Mouse (Mus musculus) liver, embryonic 16.5 days (tissue): ENCODE data around the gene Cops3. TPM values are rescaled to one million over a fixed set of nuclear protein-coding genes. Genes with fewer than 3 reads are reported as not detected.

ENCODE experiments used
- ATAC-seq: fragments of 200-750 bp; cut with Nextera tagmentation; 2 replicates; pipeline ENCODE4 v1.8.0; 2017; ENCODE audit warnings: low read depth, mild to moderate bottlenecking, moderate number of reproducible peaks, moderate library complexity
- H3K27ac ChIP-seq: fragments of 300-500 bp; sonication (generic); 2 replicates; pipeline ENCODE4 v1.5.1; 2014; ENCODE audit warnings: mild to moderate bottlenecking, low read length
- H3K27me3 ChIP-seq: fragments of 300-500 bp; sonication (generic); 2 replicates; pipeline ENCODE4 v1.6.1; 2014; ENCODE audit warnings: low read depth, low read length, mixed read lengths; ENCODE audit not compliant: control insufficient read depth, insufficient read depth
- H3K36me3 ChIP-seq: fragments of 300-500 bp; sonication (generic); 2 replicates; pipeline ENCODE4 v1.6.1; 2014; ENCODE audit warnings: mild to moderate bottlenecking; ENCODE audit not compliant: control insufficient read depth, insufficient read depth
- H3K4me1 ChIP-seq: fragments of 300-500 bp; sonication (generic); 2 replicates; pipeline ENCODE4 v1.6.1; 2014; ENCODE audit warnings: low read depth, low read length, mixed read lengths; ENCODE audit not compliant: control insufficient read depth
- H3K4me2 ChIP-seq: fragments of 300-500 bp; sonication (generic); 2 replicates; pipeline ENCODE4 v1.6.1; 2014; ENCODE audit warnings: low read depth, low read length, mixed read lengths
- H3K4me3 ChIP-seq: fragments of 300-500 bp; sonication (generic); 2 replicates; pipeline ENCODE4 v1.5.1; 2014; ENCODE audit warnings: low read depth, mild to moderate bottlenecking, low read length
- H3K9ac ChIP-seq: fragments of 300-500 bp; sonication (generic); 2 replicates; pipeline ENCODE4 v1.6.1; 2014; ENCODE audit warnings: low read depth, low read length
- H3K9me3 ChIP-seq: fragments of 300-500 bp; sonication (generic); replicated peaks from 2 replicates; pipeline ENCODE4 v1.6.1; 2016; ENCODE audit warnings: low read length; ENCODE audit not compliant: control insufficient read depth
- WGBS: fragments of 180-500 bp; shearing (Covaris S2); extraction: QIAGEN DNeasy Blood & Tissue Kit; methylation state at CpG from one replicate; pipeline ENCODE4 v1.1.7; 2014; ENCODE audit not compliant: insufficient replicate concordance; 5-methylcytosine and 5-hydroxymethylcytosine counted together
- polyA plus RNA-seq: library from polyadenylated mRNA; unstranded; fragments of >200 nt; fragmentation: Nextera tagmentation; extraction: Ambion mirVana; gene quantifications from 2 replicates; pipeline ENCODE4 v1.2.1, GENCODE M21; 2015

Gene Cops3
- polyA plus RNA-seq, 1 experiment from 2014 or later = 81.3 TPM

DNA sequence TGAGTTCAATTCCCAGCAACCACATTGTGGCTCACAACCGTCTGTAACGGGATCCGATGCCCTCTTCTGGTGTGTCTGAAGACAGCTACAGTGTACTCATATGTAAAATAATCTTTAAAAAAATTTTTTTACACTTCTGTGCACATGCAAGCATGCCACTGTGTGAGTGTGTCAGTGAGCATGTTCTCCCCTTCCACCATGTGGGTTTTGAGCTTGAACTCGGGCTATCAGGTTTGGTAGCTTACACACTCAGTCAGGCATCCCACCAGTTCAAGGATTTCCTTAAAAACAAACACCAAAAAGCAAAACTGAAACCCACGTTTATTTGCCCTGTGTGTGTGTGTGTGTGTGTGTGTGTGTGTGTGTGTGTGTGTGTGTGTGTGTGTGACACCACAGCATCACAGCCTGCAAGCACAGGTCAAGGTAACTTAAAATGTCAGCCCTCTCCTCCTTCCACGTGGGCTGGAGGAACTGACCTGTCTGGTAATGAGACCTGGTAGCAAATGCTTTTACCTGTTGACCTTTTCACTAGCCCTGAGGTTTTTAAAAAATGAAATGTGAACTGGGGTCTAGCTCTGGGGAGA, 24.1 kb downstream of the Cops3 start:
- ATAC-seq = no peak
- no peak overlapping the region for H3K27ac ChIP-seq

DNA sequence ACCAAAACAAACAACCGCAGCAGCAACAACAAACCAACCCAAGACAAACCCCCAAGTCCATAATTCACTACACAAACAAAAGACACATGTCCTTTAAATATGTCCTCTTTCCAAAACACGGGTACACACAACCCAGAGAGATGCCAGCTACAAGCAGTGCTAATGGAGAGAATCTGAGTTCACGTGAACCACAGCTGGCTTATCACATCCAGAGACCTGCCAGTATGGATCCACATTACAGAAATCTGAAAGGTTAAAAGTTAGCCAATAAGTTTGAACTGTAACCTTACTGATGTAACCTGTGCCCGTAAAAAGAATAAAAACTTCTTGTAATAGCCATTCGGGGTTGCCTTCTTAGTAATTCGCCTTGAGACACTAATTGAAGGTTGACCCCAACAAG, 24.7 kb downstream of the Cops3 start:
- Histone ChIP-seq H3K27ac (no peak overlapping the region; the same call in 1 of the 2 replicates), H3K27me3 (no peaks in the 10 kb centered on the region), H3K36me3 (peaks cover 29% of the 10 kb centered on the region), H3K4me1 (no peaks in the 10 kb centered on the region; the same call in none of the 2 replicates), H3K9me3 (no peaks in the 10 kb centered on the region), H3K4me3 (no peak overlapping the region), H3K4me2 (no peak overlapping the region), H3K9ac (no peak overlapping the region)
- no peak for ATAC-seq
- 70% methylated on average over 6 of the region's 6 CpGs for WGBS

More for the DNA sequence above, 24.1 kb downstream of the Cops3 start:
- Histone ChIP-seq H3K27me3 (no peaks in the 10 kb centered on the region), H3K9me3 (no peaks in the 10 kb centered on the region), H3K4me3 (no peak overlapping the region), H3K4me2 (no peak overlapping the region), H3K36me3 (peaks cover 35% of the 10 kb centered on the region), H3K4me1 (no peaks in the 10 kb centered on the region; the same call in none of the 2 replicates), H3K9ac (no peak overlapping the region)
- WGBS = 62% methylated on average over 6 of the region's 6 CpGs

DNA sequence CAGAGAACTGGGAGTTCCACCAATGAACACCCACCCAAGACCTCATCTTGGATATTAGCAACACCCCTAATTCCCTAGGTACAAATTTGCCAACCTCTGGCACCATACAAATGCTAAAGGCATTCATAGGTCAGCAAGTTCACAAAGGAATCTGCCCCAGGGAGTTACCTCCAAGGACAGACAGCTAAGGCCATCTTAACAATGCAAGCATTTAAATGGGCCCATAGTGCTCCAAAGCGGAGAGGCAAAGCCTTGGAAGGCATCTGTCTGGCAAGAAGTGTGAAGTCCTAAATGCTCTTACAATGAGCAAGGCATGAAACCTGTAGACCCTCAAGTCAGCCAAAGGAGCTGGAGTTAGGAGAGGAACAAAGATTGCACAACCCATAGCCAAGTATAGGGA, 25.3 kb downstream of the Cops3 start:
- H3K9me3 ChIP-seq = no peaks in the 10 kb centered on the region
- H3K4me1 ChIP-seq = no peaks in the 10 kb centered on the region; the same call in none of the 2 replicates
- 85% methylated on average over 1 of the region's 1 CpGs for WGBS
- peak overlapping the region; percentile 28; the same call in 1 of the 2 replicates for H3K27ac ChIP-seq
- ATAC-seq = no peak
- H3K27me3 ChIP-seq = no peaks in the 10 kb centered on the region
- H3K4me2 ChIP-seq = no peak overlapping the region
- no peak overlapping the region for H3K4me3 ChIP-seq
- H3K36me3 ChIP-seq = peaks cover 23% of the 10 kb centered on the region
- no peak overlapping the region for H3K9ac ChIP-seq

DNA sequence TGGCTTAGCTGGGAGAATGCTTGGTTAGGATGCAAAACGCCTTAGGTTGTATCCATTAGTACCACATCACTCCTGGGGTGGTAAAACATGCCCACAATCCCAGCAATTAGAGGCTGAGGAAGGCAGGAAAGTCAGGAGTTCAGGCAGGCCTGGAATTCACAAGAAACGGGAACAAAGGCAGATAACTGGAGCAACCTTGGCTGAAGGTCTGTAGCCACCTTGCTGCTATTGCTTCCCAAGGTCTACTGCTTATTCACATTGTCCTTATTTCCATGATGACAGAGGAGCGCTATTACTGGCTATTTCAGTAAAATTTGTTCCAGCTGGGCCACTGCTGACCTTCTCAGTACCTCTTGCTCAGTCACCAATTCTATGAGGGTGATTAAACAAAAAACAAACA, 26.4 kb downstream of the Cops3 start:
- Histone ChIP-seq H3K27me3 (no peaks in the 10 kb centered on the region), H3K9me3 (no peaks in the 10 kb centered on the region), H3K4me3 (no peak overlapping the region), H3K36me3 (peaks cover 14% of the 10 kb centered on the region), H3K4me2 (no peak overlapping the region), H3K27ac (no peak overlapping the region), H3K9ac (no peak overlapping the region), H3K4me1 (peaks cover 9% of the 10 kb centered on the region)
- no peak for ATAC-seq
- 67% methylated on average over 3 of the region's 3 CpGs for WGBS

DNA sequence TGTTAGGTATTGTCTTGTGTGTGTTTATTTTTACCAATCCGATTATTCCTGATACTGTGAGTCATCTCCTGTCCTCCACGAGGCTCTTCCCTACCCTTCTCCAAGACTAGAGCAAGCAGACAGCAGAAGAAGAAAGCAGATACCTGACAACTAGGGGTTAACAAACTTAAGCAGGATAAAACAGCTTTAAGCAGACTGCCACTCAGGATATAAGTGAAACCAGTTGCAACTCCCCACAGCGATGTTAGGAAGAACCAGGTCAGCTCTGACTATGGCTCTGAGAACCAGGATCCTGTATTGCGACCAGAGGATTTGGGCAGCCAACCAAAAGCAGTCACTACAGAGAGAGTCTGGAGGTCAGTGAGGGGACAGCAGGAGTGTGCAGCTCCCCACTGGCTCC, 28.4 kb downstream of the Cops3 start:
- Histone ChIP-seq H3K27ac (no peak overlapping the region), H3K36me3 (peaks cover 3% of the 10 kb centered on the region; the same call in 1 of the 2 replicates), H3K9me3 (no peaks in the 10 kb centered on the region), H3K4me2 (peak overlapping the region; percentile 93; the same call in 1 of the 2 replicates), H3K4me3 (no peak overlapping the region), H3K27me3 (no peaks in the 10 kb centered on the region), H3K4me1 (peaks cover 10% of the 10 kb centered on the region), H3K9ac (no peak overlapping the region)
- no peak for ATAC-seq
- WGBS = 65% methylated on average over 4 of the region's 4 CpGs

DNA sequence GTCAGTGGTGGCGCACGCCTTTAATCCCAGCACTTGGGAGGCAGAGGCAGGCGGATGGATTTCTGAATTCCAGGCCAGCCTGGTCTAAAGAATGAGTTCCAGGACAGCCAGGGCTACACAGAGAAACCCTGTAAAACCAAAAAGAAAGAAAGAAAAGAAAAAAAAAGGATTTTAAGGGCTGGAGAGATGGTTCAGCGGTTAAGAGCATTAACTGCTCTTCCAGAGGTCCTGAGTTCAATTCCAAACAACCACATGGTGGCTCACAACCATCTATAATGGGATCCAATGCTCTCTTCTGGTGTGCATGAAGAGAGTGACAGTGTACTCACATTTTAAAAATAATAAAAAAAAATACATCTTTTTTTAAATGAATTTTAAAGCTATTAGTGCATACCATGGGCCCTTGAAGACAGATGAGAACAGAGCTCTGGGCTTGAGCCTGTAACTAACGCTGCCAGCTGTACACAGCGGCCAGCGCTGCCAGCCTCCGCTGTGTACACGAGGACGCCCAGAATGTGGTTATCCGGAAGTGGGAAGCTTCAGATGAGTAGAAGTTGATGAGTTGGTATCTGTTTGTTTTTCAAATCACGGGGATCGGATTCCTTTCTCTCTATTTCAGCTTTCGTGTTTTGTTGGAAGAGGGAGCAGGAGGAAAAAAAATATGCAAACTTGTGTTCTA, 29.0 kb downstream of the Cops3 start:
- H3K9ac ChIP-seq = peak overlapping the region; percentile 88
- peaks cover 3% of the 10 kb centered on the region; the same call in 1 of the 2 replicates for H3K36me3 ChIP-seq
- no peaks in the 10 kb centered on the region for H3K9me3 ChIP-seq
- peak overlapping the region; percentile 72 for H3K4me3 ChIP-seq
- H3K4me2 ChIP-seq = peak overlapping the region; percentile 93
- peak overlapping the region; percentile 88 for H3K27ac ChIP-seq
- 38% methylated on average over 14 of the region's 14 CpGs for WGBS
- no peak for ATAC-seq
- H3K27me3 ChIP-seq = no peaks in the 10 kb centered on the region
- H3K4me1 ChIP-seq = peaks cover 10% of the 10 kb centered on the region

DNA sequence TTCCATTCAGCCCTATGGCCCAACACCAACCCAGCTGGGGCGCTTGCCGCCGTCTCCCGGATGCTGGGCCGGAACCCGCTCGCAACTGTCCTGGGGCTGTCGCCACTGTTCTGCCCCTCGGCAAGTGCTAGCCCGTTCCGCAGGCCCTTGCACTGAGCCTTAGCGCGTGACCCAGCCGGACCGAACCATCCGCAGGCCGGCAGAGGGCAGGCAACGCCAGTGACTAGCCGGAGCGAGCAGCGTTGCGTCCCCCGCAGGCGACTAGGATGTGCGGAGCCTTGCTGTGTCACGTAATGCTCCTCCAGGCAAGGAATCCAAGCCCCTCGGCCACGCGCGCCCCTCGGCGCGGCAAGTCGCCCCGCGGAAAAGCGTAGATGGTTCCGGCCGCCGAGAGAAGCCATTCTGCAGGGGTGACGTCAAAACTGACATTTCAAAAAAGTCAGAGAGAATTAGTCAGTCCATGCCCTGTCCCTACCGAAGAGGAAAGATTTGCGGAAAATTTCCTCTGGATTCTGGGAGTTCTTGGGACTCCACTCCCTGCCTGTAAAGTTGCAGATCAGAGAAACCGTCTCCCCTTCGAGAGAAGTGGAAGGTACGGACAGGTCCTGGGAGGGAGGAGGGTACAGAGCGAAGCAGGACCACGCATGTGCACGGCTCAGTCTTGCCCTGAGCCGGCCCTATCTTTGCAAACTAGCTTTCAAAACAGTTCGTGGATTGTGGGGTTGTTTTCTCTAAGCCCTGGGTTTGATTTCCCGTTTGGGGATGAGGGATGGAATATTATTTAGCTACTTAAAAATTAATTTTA, 29.8 kb downstream of the Cops3 start, which contains the start of gene Flcn:
Flcn (minus strand) TSS at position 347 of the 805 bp plus-strand sequence.
- Histone ChIP-seq H3K4me2 (peak within 1 kb of the TSS; percentile 93), H3K27ac (peak within 1 kb of the TSS; percentile 88), H3K4me3 (peak within 1 kb of the TSS; percentile 72), H3K9ac (peak within 1 kb of the TSS; percentile 88), H3K9me3 (no peaks in the 10 kb centered on the region), H3K36me3 (peaks cover 3% of the 10 kb centered on the region; the same call in 1 of the 2 replicates), H3K4me1 (peaks cover 10% of the 10 kb centered on the region), H3K27me3 (no peaks in the 10 kb centered on the region)
- WGBS = under 1% methylated on average over 52 of the region's 52 CpGs
- ATAC-seq = peak; percentile 92

DNA sequence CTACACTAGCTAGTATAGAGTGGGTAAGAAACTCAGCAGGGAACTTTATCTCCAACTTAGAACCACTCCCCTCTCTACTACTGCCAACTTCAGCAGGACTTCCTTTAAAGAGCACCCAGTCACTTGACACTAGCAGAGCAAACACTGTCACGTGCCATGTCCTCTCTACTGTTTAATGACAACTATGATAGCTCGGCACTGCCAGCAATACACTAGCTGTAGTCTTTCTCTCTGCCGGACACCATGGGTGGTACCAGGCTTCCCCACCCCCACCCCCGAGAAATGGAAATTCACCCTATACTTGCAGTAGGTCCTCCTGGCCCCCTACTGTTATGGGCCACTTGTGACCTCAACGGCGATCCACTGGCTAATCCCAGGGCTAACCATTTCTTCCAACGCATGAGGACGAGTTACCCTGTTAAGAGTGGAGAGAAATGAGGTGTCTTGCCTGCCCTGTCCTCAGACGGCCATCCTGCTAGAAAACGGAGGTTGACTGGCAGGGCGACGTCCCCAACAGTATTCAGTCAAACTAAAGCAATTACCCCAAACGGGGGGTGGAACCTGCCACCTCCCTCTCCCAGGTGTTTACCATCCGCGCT, 30.5 kb downstream of the Cops3 start:
- ATAC-seq = peak; percentile 57
- H3K27me3 ChIP-seq = no peaks in the 10 kb centered on the region
- H3K4me1 ChIP-seq = peaks cover 10% of the 10 kb centered on the region
- no peaks in the 10 kb centered on the region for H3K9me3 ChIP-seq
- peak overlapping the region; percentile 88 for H3K9ac ChIP-seq
- H3K4me2 ChIP-seq = peak overlapping the region; percentile 93
- WGBS = under 1% methylated on average over 15 of the region's 15 CpGs
- H3K27ac ChIP-seq = peak overlapping the region; percentile 88
- H3K4me3 ChIP-seq = peak overlapping the region; percentile 72
- H3K36me3 ChIP-seq = peaks cover 3% of the 10 kb centered on the region; the same call in 1 of the 2 replicates
